Mouse (Mus musculus): ENCODE results near the gene Ncs1. TPM values are rescaled to one million over a fixed set of nuclear protein-coding genes. Genes with fewer than 3 reads are reported as not detected.

The Ncs1 gene
- total and polyA plus RNA-seq, 2 experiments: 0.09 to 0.11 TPM

GRCm38 (mm10) chr2:31255952-31256938 lies 10.6 kb downstream of the Ncs1 start:
- Histone ChIP-seq H3K4me1 (ENCODE audit: control insufficient read depth, insufficient read depth, low read length) (peaks cover 5% of the 10 kb centered on the region; the same call in 1 of the 2 replicates), H3K9ac (ENCODE audit: low read depth, low read length) (no peak overlapping the region), H3K79me2 (ENCODE audit: control insufficient read depth, insufficient read depth, low read length) (no peaks in the 10 kb centered on the region), H3K27ac (replicated peaks; ENCODE audit: insufficient read depth, low read depth, low read length) (no peak overlapping the region), H3K4me3 (ENCODE audit: insufficient read depth, low read depth, low read length) (no peak overlapping the region), H3K36me3 (ENCODE audit: control insufficient read depth, insufficient read depth, low read length) (no peaks in the 10 kb centered on the region), H3K27me3 (ENCODE audit: control insufficient read depth, insufficient read depth, low read length) (no peaks in the 10 kb centered on the region)
- no peak for TF ChIP-seq POLR2A (IDR thresholded peaks at IDR 0.05; ENCODE audit: extremely low read depth, insufficient read depth, low read length)
- peak; percentile 64 for TF ChIP-seq CTCF (IDR thresholded peaks at IDR 0.05; ENCODE audit: low read depth, low read length)
- DNase-seq (ENCODE audit: extremely low read depth, low read depth, low spot score): peak; percentile 26
- WGBS: 36% methylated on average over 21 of the region's 21 CpGs

- no peak for TF ChIP-seq POLR2A (IDR thresholded peaks at IDR 0.05; ENCODE audit: extremely low read depth, insufficient read depth, low read length)
- TF ChIP-seq CTCF (IDR thresholded peaks at IDR 0.05; ENCODE audit: low read depth, low read length): no peak
- WGBS: 33% methylated on average over 6 of the region's 6 CpGs
- no peak overlapping the region for H3K9ac ChIP-seq (ENCODE audit: low read depth, low read length)
- H3K36me3 ChIP-seq (ENCODE audit: control insufficient read depth, insufficient read depth, low read length): no peaks in the 10 kb centered on the region
- no peak overlapping the region for H3K27ac ChIP-seq (replicated peaks; ENCODE audit: insufficient read depth, low read depth, low read length)
- H3K4me3 ChIP-seq (ENCODE audit: insufficient read depth, low read depth, low read length): no peak overlapping the region
- peaks cover 5% of the 10 kb centered on the region; the same call in 1 of the 2 replicates for H3K4me1 ChIP-seq (ENCODE audit: control insufficient read depth, insufficient read depth, low read length)
- no peaks in the 10 kb centered on the region for H3K79me2 ChIP-seq (ENCODE audit: control insufficient read depth, insufficient read depth, low read length)
- DNase-seq (ENCODE audit: extremely low read depth, low read depth, low spot score): no peak
- H3K27me3 ChIP-seq (ENCODE audit: control insufficient read depth, insufficient read depth, low read length): no peaks in the 10 kb centered on the region
These were observed 11.5 kb downstream of the Ncs1 start for GRCm38 (mm10) chr2:31257096-31257495.

- TF ChIP-seq POLR2A (IDR thresholded peaks at IDR 0.05; ENCODE audit: extremely low read depth, insufficient read depth, low read length) (no peak), CTCF (IDR thresholded peaks at IDR 0.05; ENCODE audit: low read depth, low read length) (no peak)
These were observed 13.2 kb downstream of the Ncs1 start for GRCm38 (mm10) chr2:31258609-31259366.

GRCm38 (mm10) chr2:31259367-31259920 lies 13.8 kb downstream of the Ncs1 start:
- TF ChIP-seq CTCF (IDR thresholded peaks at IDR 0.05; ENCODE audit: low read depth, low read length) (no peak), POLR2A (IDR thresholded peaks at IDR 0.05; ENCODE audit: extremely low read depth, insufficient read depth, low read length) (no peak)
- no peak for DNase-seq (ENCODE audit: extremely low read depth, low read depth, low spot score)
- Histone ChIP-seq H3K9ac (ENCODE audit: low read depth, low read length) (no peak overlapping the region), H3K4me3 (ENCODE audit: insufficient read depth, low read depth, low read length) (peak overlapping the region; percentile 52; the same call in 1 of the 2 replicates), H3K36me3 (ENCODE audit: control insufficient read depth, insufficient read depth, low read length) (no peaks in the 10 kb centered on the region), H3K27me3 (ENCODE audit: control insufficient read depth, insufficient read depth, low read length) (no peaks in the 10 kb centered on the region), H3K79me2 (ENCODE audit: control insufficient read depth, insufficient read depth, low read length) (no peaks in the 10 kb centered on the region), H3K27ac (replicated peaks; ENCODE audit: insufficient read depth, low read depth, low read length) (no peak overlapping the region), H3K4me1 (ENCODE audit: control insufficient read depth, insufficient read depth, low read length) (peaks cover 5% of the 10 kb centered on the region; the same call in 1 of the 2 replicates)
- WGBS: 42% methylated on average over 9 of the region's 9 CpGs

More at GRCm38 (mm10) chr2:31258609-31259366, 13.2 kb downstream of the Ncs1 start:
- Histone ChIP-seq H3K27me3 (ENCODE audit: control insufficient read depth, insufficient read depth, low read length) (no peaks in the 10 kb centered on the region), H3K4me3 (ENCODE audit: insufficient read depth, low read depth, low read length) (peak overlapping the region; percentile 52), H3K27ac (replicated peaks; ENCODE audit: insufficient read depth, low read depth, low read length) (no peak overlapping the region), H3K36me3 (ENCODE audit: control insufficient read depth, insufficient read depth, low read length) (no peaks in the 10 kb centered on the region), H3K4me1 (ENCODE audit: control insufficient read depth, insufficient read depth, low read length) (peaks cover 5% of the 10 kb centered on the region; the same call in 1 of the 2 replicates), H3K79me2 (ENCODE audit: control insufficient read depth, insufficient read depth, low read length) (no peaks in the 10 kb centered on the region), H3K9ac (ENCODE audit: low read depth, low read length) (peak overlapping the region; percentile 15; the same call in 1 of the 2 replicates)
- 15% methylated on average over 22 of the region's 22 CpGs for WGBS
- DNase-seq (ENCODE audit: extremely low read depth, low read depth, low spot score): peak; percentile 31

- Histone ChIP-seq H3K79me2 (ENCODE audit: control insufficient read depth, insufficient read depth, low read length) (no peaks in the 10 kb centered on the region), H3K36me3 (ENCODE audit: control insufficient read depth, insufficient read depth, low read length) (no peaks in the 10 kb centered on the region), H3K4me1 (ENCODE audit: control insufficient read depth, insufficient read depth, low read length) (peaks cover 5% of the 10 kb centered on the region; the same call in 1 of the 2 replicates), H3K4me3 (ENCODE audit: insufficient read depth, low read depth, low read length) (no peak overlapping the region), H3K27ac (replicated peaks; ENCODE audit: insufficient read depth, low read depth, low read length) (no peak overlapping the region), H3K27me3 (ENCODE audit: control insufficient read depth, insufficient read depth, low read length) (no peaks in the 10 kb centered on the region), H3K9ac (ENCODE audit: low read depth, low read length) (no peak overlapping the region)
- DNase-seq (ENCODE audit: extremely low read depth, low read depth, low spot score): no peak
- TF ChIP-seq CTCF (IDR thresholded peaks at IDR 0.05; ENCODE audit: low read depth, low read length) (no peak), POLR2A (IDR thresholded peaks at IDR 0.05; ENCODE audit: extremely low read depth, insufficient read depth, low read length) (no peak)
- 80% methylated on average over 8 of the region's 8 CpGs for WGBS
These were observed 14.9 kb downstream of the Ncs1 start for GRCm38 (mm10) chr2:31260549-31260948.

Data from liver, adult 2 months (tissue).